Mouse (Mus musculus) lung, adult 2 months (tissue): Measurements from ENCODE around the gene Krt18.

Experiments
- CTCF ChIP-seq: fragments of 200-500 bp; IDR thresholded peaks from 2 replicates; pipeline ENCODE4 v1.5.1; 2011; ENCODE audit warnings: mild to moderate bottlenecking, low read length, control low read depth; ENCODE audit not compliant: insufficient read depth
- POLR2A ChIP-seq: fragments of 200-500 bp; IDR thresholded peaks from 2 replicates; pipeline ENCODE4 v1.6.1; 2011; ENCODE audit warnings: low read depth, mild to moderate bottlenecking, control low read depth, low read length, borderline replicate concordance; ENCODE audit errors: extremely low read depth

GRCm38 (mm10) chr15:101983315-101983948 is 44.5 kb upstream of the Krt18 start:
- TF ChIP-seq POLR2A (no peak), CTCF (no peak)
